Comparison of ENCODE assay signal across 31 mouse cellular contexts in genomic region chr12:70137626-70138025, GRCm38 (mm10). TPM values are rescaled to one million over a fixed set of nuclear protein-coding genes. Genes with fewer than 3 reads are reported as not detected.
DNase-seq lines count a peak whose midpoint lies in the region; ATAC-seq and TF ChIP-seq lines count a peak whose summit lies in the region.
"Had no signal": no experiment of that assay in that cellular context is flagged by ENCODE, and none has a peak within 500 bp of the region (broad histone marks: within the 10 kb centered on the region; RNA-seq: fewer than 3 reads in every experiment).

No protein-coding gene starts in this region.

- in situ Hi-C loops in Patski (cut with MboI; ENCODE audit: low pct_unique_long_range_greater_than_20kb) = no loop called here

- H3K27me3 ChIP-seq in midbrain, embryonic 14.5 days (ENCODE audit: control insufficient read depth, insufficient read depth, low read length) = no peaks in the 10 kb centered on the region
- H3K27me3 ChIP-seq in midbrain, embryonic 11.5 days (ENCODE audit: control insufficient read depth, insufficient read depth, low read length) = no peaks in the 10 kb centered on the region
- no peaks in the 10 kb centered on the region for H3K27me3 ChIP-seq in Patski
- H3K27me3 ChIP-seq: embryonic facial prominence, embryonic 13.5 days; forebrain, embryonic 12.5 days; forebrain, embryonic 15.5 days; heart, embryonic 13.5 days had no signal

- peaks cover 25% of the 10 kb centered on the region for H3K4me1 ChIP-seq in lung, adult 2 months (ENCODE audit: control insufficient read depth, insufficient read depth, low read length)
- no peaks in the 10 kb centered on the region for H3K4me1 ChIP-seq in midbrain, embryonic 14.5 days (ENCODE audit: control insufficient read depth, insufficient read depth, low read length)
- no peaks in the 10 kb centered on the region for H3K4me1 ChIP-seq in midbrain, embryonic 11.5 days (ENCODE audit: control insufficient read depth, insufficient read depth, low read length)
- H3K4me1 ChIP-seq: embryonic facial prominence, embryonic 10.5 days; forebrain, embryonic 12.5 days; heart, embryonic 10.5 days; heart, embryonic 13.5 days had no signal

- no peaks in the 10 kb centered on the region for H3K9me3 ChIP-seq in midbrain, embryonic 14.5 days (ENCODE audit: control insufficient read depth, low read length)
- H3K9me3 ChIP-seq in midbrain, embryonic 11.5 days (ENCODE audit: control insufficient read depth, low read length) = no peaks in the 10 kb centered on the region
- H3K9me3 ChIP-seq: embryonic facial prominence, embryonic 10.5 days; embryonic facial prominence, embryonic 13.5 days; forebrain, embryonic 12.5 days; forebrain, embryonic 15.5 days; heart, embryonic 10.5 days; heart, embryonic 13.5 days had no signal

- no peaks in the 10 kb centered on the region for H3K36me3 ChIP-seq in midbrain, embryonic 14.5 days (ENCODE audit: control insufficient read depth, insufficient read depth, low read length)
- no peaks in the 10 kb centered on the region for H3K36me3 ChIP-seq in midbrain, embryonic 11.5 days (ENCODE audit: control insufficient read depth, insufficient read depth, low read length)
- H3K36me3 ChIP-seq: embryonic facial prominence, embryonic 10.5 days; embryonic facial prominence, embryonic 13.5 days; forebrain, embryonic 12.5 days; forebrain, embryonic 15.5 days; heart, embryonic 10.5 days; heart, embryonic 13.5 days had no signal

- DNase-seq in lung, postnatal 25 days (ENCODE audit: low spot score) = peak; percentile 34
- DNase-seq in lung, adult 2 months = no peak
- DNase-seq in midbrain, embryonic 14.5 days = no peak
- DNase-seq in midbrain, embryonic 11.5 days (ENCODE audit: low spot score, missing footprints) = no peak
- DNase-seq in Patski (ENCODE audit: low read depth, low spot score) = peak; percentile 44
- peak; percentile 29 for DNase-seq in naive thymus-derived CD4-positive, alpha-beta T cell, adult 2 months (ENCODE audit: low read depth)
- DNase-seq: adrenal gland, adult 8-10 months; adrenal gland, postnatal 25 days; cerebellum, adult 11-12 months; cerebellum, adult 8-10 months; cerebellum, postnatal 10 days; cerebellum, postnatal 36 days; embryo, embryonic 11 days; gastrocnemius, postnatal 10 days; gastrocnemius, postnatal 36 days; heart, adult 2 months; heart, postnatal 14 days; heart, postnatal 4 days had no signal

- no peak overlapping the region for H3K4me2 ChIP-seq in midbrain, embryonic 14.5 days (ENCODE audit: low read length)
- H3K4me2 ChIP-seq in midbrain, embryonic 11.5 days = no peak overlapping the region
- H3K4me2 ChIP-seq: embryonic facial prominence, embryonic 13.5 days; forebrain, embryonic 12.5 days; forebrain, embryonic 15.5 days; heart, embryonic 13.5 days; hindbrain, embryonic 14.5 days had no signal

- no peak overlapping the region for H3K9ac ChIP-seq in midbrain, embryonic 14.5 days (replicated peaks; ENCODE audit: low read length)
- H3K9ac ChIP-seq in midbrain, embryonic 11.5 days (ENCODE audit: low read length) = no peak overlapping the region
- H3K9ac ChIP-seq: embryonic facial prominence, embryonic 13.5 days; forebrain, embryonic 12.5 days; forebrain, embryonic 15.5 days; heart, embryonic 13.5 days; hindbrain, embryonic 14.5 days had no signal

- H3K4me3 ChIP-seq in lung, adult 2 months (replicated peaks; ENCODE audit: extremely low read depth, low read depth, low read length) = no peak overlapping the region
- no peak overlapping the region for H3K4me3 ChIP-seq in midbrain, embryonic 14.5 days (replicated peaks; ENCODE audit: low read depth, low read length)
- H3K4me3 ChIP-seq in midbrain, embryonic 11.5 days (ENCODE audit: low read depth, low read length) = no peak overlapping the region
- H3K4me3 ChIP-seq: embryonic facial prominence, embryonic 10.5 days; embryonic facial prominence, embryonic 13.5 days; erythroblast, embryonic 14.5 days; forebrain, embryonic 12.5 days; forebrain, embryonic 15.5 days; heart, adult 2 months; heart, embryonic 10.5 days; heart, embryonic 13.5 days had no signal

- ATAC-seq in midbrain, embryonic 14.5 days (ENCODE audit: low FRiP score, low TSS enrichment) = no peak
- no peak for ATAC-seq in midbrain, embryonic 11.5 days (ENCODE audit: low FRiP score)
- peak; percentile 26 for ATAC-seq in Patski
- ATAC-seq: activated CD4-positive, CD25-positive, alpha-beta regulatory T cell, adult 4 months; CD4-positive, CD25-positive, alpha-beta regulatory T cell, adult 4 months had no signal

- POLR2A ChIA-PET in Patski (lab: Charles Lee) = no interaction called here

- no peak for TF ChIP-seq CTCF in lung, adult 2 months (IDR thresholded peaks at IDR 0.05; ENCODE audit: insufficient read depth, low read length)
- TF ChIP-seq CTCF in Patski (IDR thresholded peaks at IDR 0.05) = no peak

- 51% methylated on average over 9 of the region's 9 CpGs for WGBS in lung, adult 2 months
- WGBS in midbrain, embryonic 14.5 days = 85% methylated on average over 9 of the region's 9 CpGs
- WGBS in midbrain, embryonic 11.5 days = 83% methylated on average over 9 of the region's 9 CpGs

- CTCF ChIA-PET in Patski (lab: Charles Lee) = no interaction called here

- H3K27ac ChIP-seq in midbrain, embryonic 14.5 days (replicated peaks; ENCODE audit: low read depth, low read length) = 0 out of 2 replicates have a peak overlapping the region, but pooled peaks have one; percentile 13
- H3K27ac ChIP-seq in midbrain, embryonic 11.5 days (ENCODE audit: low read depth, low read length) = no peak overlapping the region
- H3K27ac ChIP-seq: embryonic facial prominence, embryonic 10.5 days; embryonic facial prominence, embryonic 13.5 days; forebrain, embryonic 12.5 days; forebrain, embryonic 15.5 days; heart, adult 2 months; heart, embryonic 10.5 days; heart, embryonic 13.5 days; hindbrain, embryonic 14.5 days had no signal

- no peak for TF ChIP-seq POLR2A in lung, adult 2 months (IDR thresholded peaks at IDR 0.05; ENCODE audit: borderline replicate concordance, extremely low read depth, low read depth, low read length)

RNA-seq across cellular contexts. Expression of gene Abhd12b, which starts 16.3 kb away (rescaled TPM):
- polyA plus RNA-seq in lung, adult 2 months (2012; rRNA removed) = 0.11 and 0.19 TPM in 2 replicates
- 0.39 and 0.47 TPM in 2 replicates for polyA plus RNA-seq in midbrain, embryonic 14.5 days (2014; fragmentation: Nextera tagmentation; extraction: Ambion mirVana)
- 0.07 TPM in 1 of 2 replicates, not detected in the other for polyA plus RNA-seq in midbrain, embryonic 11.5 days (2014; fragmentation: Nextera tagmentation; extraction: Ambion mirVana)
- not detected for polyA plus RNA-seq in Patski (2021)
- polyA plus RNA-seq: C2C12; embryonic facial prominence, embryonic 10.5 days; erythroblast, embryonic 14.5 days; forebrain, embryonic 12.5 days; forebrain, embryonic 15.5 days; heart, adult 2 months; heart, embryonic 10.5 days; heart, embryonic 13.5 days; heart, embryonic 16.5 days; hindbrain, embryonic 11.5 days had no signal

RNA-seq across cellular contexts. Expression of gene Nin, which starts 24.1 kb away (rescaled TPM):
- 14.9 and 18.9 TPM in 2 replicates for polyA plus RNA-seq in lung, adult 2 months (2012; rRNA removed)
- polyA plus RNA-seq in midbrain, embryonic 14.5 days (2014; fragmentation: Nextera tagmentation; extraction: Ambion mirVana) = 15.3 and 17.1 TPM in 2 replicates
- polyA plus RNA-seq in midbrain, embryonic 11.5 days (2014; fragmentation: Nextera tagmentation; extraction: Ambion mirVana) = 10.0 and 11.1 TPM in 2 replicates
- 29.7 TPM for polyA plus RNA-seq in Patski (2021)

Comparison
In these comparisons a context has a peak if more than half of its experiments do, and no peak if none do; other contexts are left out.
1. DNase-seq: peak in lung, postnatal 25 days (single experiment), Patski (single experiment) and naive thymus-derived CD4-positive, alpha-beta T cell, adult 2 months (single experiment); none in lung, adult 2 months (single experiment), midbrain, embryonic 14.5 days (single experiment) and midbrain, embryonic 11.5 days (single experiment).